Mouse (Mus musculus): ENCODE measurements at regions not wholly inside any gene's neighbourhood (a gene's known extent, or its start where the extent isn't known, plus 50 kb on each side); places are given as distances from the start of the nearest gene placed in this dataset.

GRCm38 (mm10) chr7:111420698-111421097 lies 337.9 kb upstream of the Eif4g2 start:
- Histone ChIP-seq H3K9ac (ENCODE audit: low read length) (no peak overlapping the region), H3K4me3 (ENCODE audit: low read length) (no peak overlapping the region), H3K9me3 (ENCODE audit: control insufficient read depth, low read length) (no peaks in the 10 kb centered on the region), H3K36me3 (ENCODE audit: control insufficient read depth, insufficient read depth, low read length) (no peaks in the 10 kb centered on the region), H3K4me1 (replicated peaks; ENCODE audit: control insufficient read depth, insufficient read depth, low read length) (no peaks in the 10 kb centered on the region), H3K4me2 (ENCODE audit: low read depth, low read length) (no peak overlapping the region), H3K27ac (ENCODE audit: low read length) (no peak overlapping the region), H3K27me3 (ENCODE audit: control insufficient read depth, insufficient read depth, low read depth, low read length) (no peaks in the 10 kb centered on the region)
- WGBS = 84% methylated on average over 3 of the region's 3 CpGs
- no peak for ATAC-seq (ENCODE audit: low read depth)

GRCm38 (mm10) chr7:111417735-111418134 lies 334.9 kb upstream of the Eif4g2 start:
- no peak for ATAC-seq (ENCODE audit: low read depth)
- Histone ChIP-seq H3K9ac (ENCODE audit: low read length) (no peak overlapping the region), H3K4me3 (ENCODE audit: low read length) (no peak overlapping the region), H3K4me1 (replicated peaks; ENCODE audit: control insufficient read depth, insufficient read depth, low read length) (no peaks in the 10 kb centered on the region), H3K4me2 (ENCODE audit: low read depth, low read length) (no peak overlapping the region), H3K36me3 (ENCODE audit: control insufficient read depth, insufficient read depth, low read length) (no peaks in the 10 kb centered on the region), H3K9me3 (ENCODE audit: control insufficient read depth, low read length) (no peaks in the 10 kb centered on the region), H3K27me3 (ENCODE audit: control insufficient read depth, insufficient read depth, low read depth, low read length) (no peaks in the 10 kb centered on the region), H3K27ac (ENCODE audit: low read length) (no peak overlapping the region)
- 26% methylated on average over 3 of the region's 3 CpGs for WGBS

- Histone ChIP-seq H3K4me3 (ENCODE audit: low read length) (no peak overlapping the region), H3K4me2 (ENCODE audit: low read depth, low read length) (no peak overlapping the region), H3K27ac (ENCODE audit: low read length) (no peak overlapping the region), H3K9me3 (ENCODE audit: control insufficient read depth, low read length) (no peaks in the 10 kb centered on the region), H3K9ac (ENCODE audit: low read length) (no peak overlapping the region), H3K36me3 (ENCODE audit: control insufficient read depth, insufficient read depth, low read length) (no peaks in the 10 kb centered on the region), H3K4me1 (replicated peaks; ENCODE audit: control insufficient read depth, insufficient read depth, low read length) (no peaks in the 10 kb centered on the region; the same call in 1 of the 2 replicates), H3K27me3 (ENCODE audit: control insufficient read depth, insufficient read depth, low read depth, low read length) (no peaks in the 10 kb centered on the region)
- WGBS = 73% methylated on average over 6 of the region's 6 CpGs
- no peak for ATAC-seq (ENCODE audit: low read depth)
Observed at GRCm38 (mm10) chr7:111416061-111416460, 333.2 kb upstream of the Eif4g2 start.

GRCm38 (mm10) chr7:111413745-111414144 lies 330.9 kb upstream of the Eif4g2 start:
- 0 out of 2 replicates have a peak, but pooled peaks have one; percentile 34 for ATAC-seq (ENCODE audit: low read depth)
- no peak overlapping the region for H3K9ac ChIP-seq (ENCODE audit: low read length)
- no peak overlapping the region for H3K27ac ChIP-seq (ENCODE audit: low read length)
- H3K4me3 ChIP-seq (ENCODE audit: low read length) = no peak overlapping the region
- no peaks in the 10 kb centered on the region for H3K9me3 ChIP-seq (ENCODE audit: control insufficient read depth, low read length)
- H3K4me2 ChIP-seq (ENCODE audit: low read depth, low read length) = no peak overlapping the region
- H3K36me3 ChIP-seq (ENCODE audit: control insufficient read depth, insufficient read depth, low read length) = no peaks in the 10 kb centered on the region
- no peaks in the 10 kb centered on the region for H3K27me3 ChIP-seq (ENCODE audit: control insufficient read depth, insufficient read depth, low read depth, low read length)
- H3K4me1 ChIP-seq (replicated peaks; ENCODE audit: control insufficient read depth, insufficient read depth, low read length) = no peaks in the 10 kb centered on the region; the same call in 1 of the 2 replicates
- WGBS = 22% methylated on average over 4 of the region's 4 CpGs

GRCm38 (mm10) chr7:111412957-111413356 lies 330.1 kb upstream of the Eif4g2 start:
- Histone ChIP-seq H3K9ac (ENCODE audit: low read length) (no peak overlapping the region), H3K4me3 (ENCODE audit: low read length) (no peak overlapping the region), H3K4me2 (ENCODE audit: low read depth, low read length) (no peak overlapping the region), H3K27me3 (ENCODE audit: control insufficient read depth, insufficient read depth, low read depth, low read length) (no peaks in the 10 kb centered on the region), H3K9me3 (ENCODE audit: control insufficient read depth, low read length) (no peaks in the 10 kb centered on the region), H3K27ac (ENCODE audit: low read length) (peak overlapping the region; percentile 33; the same call in 1 of the 2 replicates), H3K36me3 (ENCODE audit: control insufficient read depth, insufficient read depth, low read length) (no peaks in the 10 kb centered on the region), H3K4me1 (replicated peaks; ENCODE audit: control insufficient read depth, insufficient read depth, low read length) (no peaks in the 10 kb centered on the region; the same call in 1 of the 2 replicates)
- no peak for ATAC-seq (ENCODE audit: low read depth)
- 80% methylated on average over 2 of the region's 2 CpGs for WGBS

GRCm38 (mm10) chr7:111411386-111411960 lies 328.6 kb upstream of the Eif4g2 start:
- Histone ChIP-seq H3K27ac (ENCODE audit: low read length) (no peak overlapping the region), H3K4me1 (replicated peaks; ENCODE audit: control insufficient read depth, insufficient read depth, low read length) (no peaks in the 10 kb centered on the region; the same call in 1 of the 2 replicates), H3K27me3 (ENCODE audit: control insufficient read depth, insufficient read depth, low read depth, low read length) (no peaks in the 10 kb centered on the region), H3K9me3 (ENCODE audit: control insufficient read depth, low read length) (no peaks in the 10 kb centered on the region), H3K4me3 (ENCODE audit: low read length) (no peak overlapping the region), H3K9ac (ENCODE audit: low read length) (no peak overlapping the region), H3K36me3 (ENCODE audit: control insufficient read depth, insufficient read depth, low read length) (no peaks in the 10 kb centered on the region), H3K4me2 (ENCODE audit: low read depth, low read length) (no peak overlapping the region)
- ATAC-seq (ENCODE audit: low read depth) = no peak
- 73% methylated on average over 5 of the region's 5 CpGs for WGBS

- H3K9me3 ChIP-seq (ENCODE audit: control insufficient read depth, low read length) = no peaks in the 10 kb centered on the region
- ATAC-seq (ENCODE audit: low read depth) = no peak
- WGBS = 86% methylated on average over 2 of the region's 2 CpGs
Observed at GRCm38 (mm10) chr7:111395972-111396371, 313.1 kb upstream of the Eif4g2 start.

GRCm38 (mm10) chr7:111395111-111395510 lies 312.3 kb upstream of the Eif4g2 start:
- no peaks in the 10 kb centered on the region for H3K36me3 ChIP-seq (ENCODE audit: control insufficient read depth, insufficient read depth, low read length)
- 79% methylated on average over 6 of the region's 6 CpGs for WGBS
- no peaks in the 10 kb centered on the region for H3K4me1 ChIP-seq (replicated peaks; ENCODE audit: control insufficient read depth, insufficient read depth, low read length)
- H3K27ac ChIP-seq (ENCODE audit: low read length) = no peak overlapping the region
- H3K4me3 ChIP-seq (ENCODE audit: low read length) = no peak overlapping the region
- H3K4me2 ChIP-seq (ENCODE audit: low read depth, low read length) = no peak overlapping the region
- no peaks in the 10 kb centered on the region for H3K9me3 ChIP-seq (ENCODE audit: control insufficient read depth, low read length)
- H3K9ac ChIP-seq (ENCODE audit: low read length) = no peak overlapping the region
- ATAC-seq (ENCODE audit: low read depth) = no peak
- no peaks in the 10 kb centered on the region for H3K27me3 ChIP-seq (ENCODE audit: control insufficient read depth, insufficient read depth, low read depth, low read length)

More at GRCm38 (mm10) chr7:111395972-111396371, 313.1 kb upstream of the Eif4g2 start:
- Histone ChIP-seq H3K27me3 (ENCODE audit: control insufficient read depth, insufficient read depth, low read depth, low read length) (no peaks in the 10 kb centered on the region), H3K4me2 (ENCODE audit: low read depth, low read length) (no peak overlapping the region), H3K9ac (ENCODE audit: low read length) (no peak overlapping the region), H3K36me3 (ENCODE audit: control insufficient read depth, insufficient read depth, low read length) (no peaks in the 10 kb centered on the region), H3K4me3 (ENCODE audit: low read length) (no peak overlapping the region), H3K27ac (ENCODE audit: low read length) (no peak overlapping the region), H3K4me1 (replicated peaks; ENCODE audit: control insufficient read depth, insufficient read depth, low read length) (no peaks in the 10 kb centered on the region)

GRCm38 (mm10) chr7:111393846-111394245 lies 311.0 kb upstream of the Eif4g2 start:
- H3K9me3 ChIP-seq (ENCODE audit: control insufficient read depth, low read length) = no peaks in the 10 kb centered on the region
- H3K27me3 ChIP-seq (ENCODE audit: control insufficient read depth, insufficient read depth, low read depth, low read length) = no peaks in the 10 kb centered on the region
- H3K36me3 ChIP-seq (ENCODE audit: control insufficient read depth, insufficient read depth, low read length) = no peaks in the 10 kb centered on the region
- H3K4me1 ChIP-seq (replicated peaks; ENCODE audit: control insufficient read depth, insufficient read depth, low read length) = no peaks in the 10 kb centered on the region
- H3K9ac ChIP-seq (ENCODE audit: low read length) = no peak overlapping the region
- no peak overlapping the region for H3K27ac ChIP-seq (ENCODE audit: low read length)
- ATAC-seq (ENCODE audit: low read depth) = no peak
- H3K4me2 ChIP-seq (ENCODE audit: low read depth, low read length) = no peak overlapping the region
- H3K4me3 ChIP-seq (ENCODE audit: low read length) = no peak overlapping the region

GRCm38 (mm10) chr7:111389690-111390089 lies 306.9 kb upstream of the Eif4g2 start:
- Histone ChIP-seq H3K4me3 (ENCODE audit: low read length) (no peak overlapping the region), H3K27ac (ENCODE audit: low read length) (no peak overlapping the region), H3K4me1 (replicated peaks; ENCODE audit: control insufficient read depth, insufficient read depth, low read length) (no peaks in the 10 kb centered on the region), H3K9me3 (ENCODE audit: control insufficient read depth, low read length) (no peaks in the 10 kb centered on the region), H3K36me3 (ENCODE audit: control insufficient read depth, insufficient read depth, low read length) (no peaks in the 10 kb centered on the region), H3K4me2 (ENCODE audit: low read depth, low read length) (no peak overlapping the region), H3K27me3 (ENCODE audit: control insufficient read depth, insufficient read depth, low read depth, low read length) (no peaks in the 10 kb centered on the region), H3K9ac (ENCODE audit: low read length) (no peak overlapping the region)
- ATAC-seq (ENCODE audit: low read depth) = no peak
